Mouse (Mus musculus) 3134 (cell line): ENCODE measurements around the gene Tmprss3.

ENCODE experiments used
- DNase-seq: peaks from one replicate; pipeline ENCODE4 v3.0.0-alpha.2; 2011; ENCODE audit warnings: low spot score; ENCODE audit not compliant: insufficient read length; ENCODE audit errors: extremely low read depth

Gene Tmprss3

GRCm38 (mm10) chr17:31196283-31196682, 2.5 kb downstream of the Tmprss3 start:
- DNase-seq, result no peak

DNA sequence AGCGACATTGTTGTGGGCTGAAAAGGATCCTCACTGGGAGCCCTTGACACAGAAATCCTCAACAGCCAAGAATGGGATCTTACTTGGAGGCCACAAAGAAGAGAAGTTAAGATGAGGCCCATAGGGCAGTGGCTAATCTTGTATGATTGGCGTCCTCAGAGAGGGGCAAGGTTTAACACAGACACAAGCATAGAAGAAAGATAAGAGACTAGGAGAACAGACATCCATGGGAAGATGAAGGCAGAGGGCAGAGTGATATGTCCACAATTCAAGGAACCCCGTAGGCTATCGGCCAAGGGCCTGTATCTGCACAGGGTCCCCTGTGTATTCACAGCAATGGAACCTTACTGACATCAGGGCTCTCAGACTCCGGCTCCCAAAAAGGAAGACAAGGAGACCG, 3.6 kb downstream of the Tmprss3 start:
- no peak for DNase-seq

- DNase-seq, result no peak
Measured at GRCm38 (mm10) chr17:31193360-31193759, 5.4 kb downstream of the Tmprss3 start.

DNA sequence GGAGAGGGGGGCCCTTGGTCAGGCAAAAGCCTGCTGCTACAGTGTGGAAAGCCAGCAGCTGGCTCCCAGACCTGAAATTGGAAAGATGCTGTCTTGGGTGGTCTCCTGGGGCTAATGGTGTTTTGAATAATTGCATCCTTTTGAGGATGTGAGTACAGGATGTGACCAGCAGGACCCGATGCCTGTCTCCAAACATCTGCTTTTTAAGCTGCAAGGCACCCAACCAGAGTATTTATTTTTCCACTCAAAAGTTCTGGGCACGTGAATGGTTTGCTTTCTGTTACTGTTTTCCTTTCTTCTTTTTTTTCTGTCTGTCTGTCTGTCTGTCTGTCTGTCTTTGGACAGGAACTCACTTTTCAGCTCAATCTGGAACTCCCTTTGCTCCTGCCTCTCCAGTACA, 6.1 kb downstream of the Tmprss3 start:
- DNase-seq, result no peak

DNA sequence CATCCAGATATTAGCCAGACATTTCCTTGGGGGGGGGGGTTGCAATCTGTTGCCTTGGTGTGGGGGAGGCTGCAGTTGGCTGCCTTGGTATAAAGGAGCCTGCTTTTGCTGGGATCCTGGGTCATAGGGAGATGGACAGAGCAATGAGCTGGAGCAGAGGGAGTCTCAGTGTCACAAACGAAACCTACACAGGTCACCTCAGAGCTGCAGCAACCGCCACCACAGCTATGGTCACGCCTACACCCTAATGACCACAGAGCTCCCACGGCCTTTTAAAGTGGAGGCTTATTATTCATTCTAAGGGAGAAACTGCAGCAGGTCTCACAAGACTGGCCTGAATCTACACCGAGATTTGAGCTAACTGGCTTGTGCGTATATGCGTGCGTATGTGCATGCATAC, 7.0 kb downstream of the Tmprss3 start:
- no peak for DNase-seq

DNA sequence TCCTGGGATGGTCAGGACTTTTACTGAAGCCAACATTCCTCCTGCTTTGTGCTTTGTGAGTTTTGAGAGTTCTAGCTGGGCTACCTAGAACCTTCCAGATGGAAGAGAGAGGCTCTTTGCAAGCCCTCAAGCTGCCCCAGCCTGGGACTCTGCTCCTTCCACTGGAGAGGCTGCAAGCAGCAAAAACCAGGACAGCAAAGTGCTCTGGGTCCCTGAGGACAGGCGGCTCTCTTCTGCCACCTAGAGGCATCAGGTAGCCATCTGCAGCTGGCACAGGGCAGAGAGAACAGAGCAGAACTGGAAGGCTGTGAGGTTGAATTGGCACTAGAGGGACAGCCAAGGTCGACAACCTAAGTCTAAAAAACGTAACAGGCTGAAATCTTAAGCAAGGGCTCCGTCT, 11.4 kb downstream of the Tmprss3 start:
- DNase-seq, result no peak

- DNase-seq, result no peak
Measured at GRCm38 (mm10) chr17:31184269-31184990, 14.3 kb downstream of the Tmprss3 start.

GRCm38 (mm10) chr17:31183180-31183974, 15.4 kb downstream of the Tmprss3 start:
- DNase-seq, result no peak

DNA sequence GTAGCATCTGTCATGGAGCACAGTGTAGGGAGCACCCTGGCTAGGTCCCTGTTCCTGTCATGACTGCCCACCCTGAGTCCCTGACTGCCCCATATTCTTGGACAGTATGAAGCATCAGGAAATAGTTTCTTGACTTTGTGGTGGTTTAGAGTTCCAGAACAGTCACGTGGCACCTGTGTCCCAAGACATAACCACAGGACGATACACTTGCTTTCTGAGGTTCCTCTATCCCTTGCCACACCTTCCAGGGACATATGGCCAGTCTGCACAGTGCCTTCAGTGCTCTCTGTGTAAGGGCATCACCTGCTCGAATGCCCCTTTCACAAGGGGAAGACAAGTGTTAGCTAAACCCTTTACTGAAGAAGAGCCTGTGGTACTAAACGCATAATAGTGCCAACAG, 17.3 kb downstream of the Tmprss3 start:
- DNase-seq, result no peak

- no peak for DNase-seq
Measured at GRCm38 (mm10) chr17:31176321-31176720, 22.5 kb downstream of the Tmprss3 start.

DNA sequence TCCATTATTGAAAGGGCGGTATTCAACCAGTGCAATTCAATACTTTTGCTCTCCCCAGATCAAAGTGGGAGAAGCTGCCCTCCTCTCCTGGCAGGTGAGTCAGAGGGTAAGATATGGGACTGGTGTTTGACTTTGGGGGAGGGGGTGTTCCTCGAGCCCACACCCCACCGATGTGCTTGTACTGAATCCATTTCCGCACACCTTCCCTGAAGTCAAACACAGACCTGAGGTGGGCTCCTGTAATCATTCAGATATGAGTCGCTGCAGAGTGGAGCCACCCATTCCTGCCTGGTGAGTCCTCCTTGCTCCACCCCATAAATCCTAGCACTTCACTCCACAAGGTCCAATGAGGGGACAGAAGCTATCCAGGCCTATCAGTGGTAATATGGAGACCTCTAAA, 29.0 kb downstream of the Tmprss3 start:
- no peak for DNase-seq

DNA sequence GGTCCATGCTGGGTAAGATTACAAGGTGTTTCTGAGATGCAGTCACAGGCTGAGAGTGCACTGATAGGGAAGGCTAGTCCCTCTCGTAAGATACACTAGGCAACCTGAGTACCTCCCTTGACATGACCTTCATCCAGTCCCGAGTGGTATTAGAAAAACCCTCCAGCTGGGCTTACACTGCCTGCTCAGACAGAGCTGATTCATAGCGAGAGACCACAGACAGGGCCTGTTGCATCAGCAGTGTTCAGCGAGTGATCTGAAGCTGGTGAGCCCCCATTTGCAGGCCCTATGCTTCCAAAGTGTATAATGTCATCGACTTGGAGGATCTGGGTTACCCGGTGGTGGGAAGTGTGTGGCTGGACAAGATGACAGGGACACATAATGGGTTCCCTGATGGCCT, 33.6 kb downstream of the Tmprss3 start, which contains the start of gene Tff1:
Gene Tff1, minus strand, starts transcription at position 151 of the 400 bp plus-strand sequence.
- DNase-seq, result no peak

- DNase-seq, result no peak
Measured at GRCm38 (mm10) chr17:31163821-31164220, 35.0 kb downstream of the Tmprss3 start.

DNA sequence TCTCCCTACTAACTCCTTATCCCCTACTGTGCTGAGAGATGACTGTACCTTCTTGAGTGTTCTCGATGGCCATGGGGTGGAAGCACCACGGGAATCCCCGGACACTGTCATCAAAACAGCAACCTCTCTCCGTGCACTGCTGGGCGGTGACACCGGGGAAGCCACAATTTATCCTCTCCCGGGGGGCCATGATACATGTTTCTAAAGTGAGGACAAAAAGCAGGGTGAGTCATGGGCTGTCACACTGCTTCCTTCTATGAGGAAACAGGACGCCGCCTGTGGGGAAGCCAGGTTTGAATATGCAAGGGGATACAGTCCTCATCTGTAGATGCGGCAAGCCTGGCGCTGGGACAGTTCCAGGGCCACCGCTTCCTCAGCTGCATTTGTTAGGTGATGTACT, 36.2 kb downstream of the Tmprss3 start:
- no peak for DNase-seq

- DNase-seq, result no peak
Measured at GRCm38 (mm10) chr17:31160291-31160690, 38.5 kb downstream of the Tmprss3 start.

DNA sequence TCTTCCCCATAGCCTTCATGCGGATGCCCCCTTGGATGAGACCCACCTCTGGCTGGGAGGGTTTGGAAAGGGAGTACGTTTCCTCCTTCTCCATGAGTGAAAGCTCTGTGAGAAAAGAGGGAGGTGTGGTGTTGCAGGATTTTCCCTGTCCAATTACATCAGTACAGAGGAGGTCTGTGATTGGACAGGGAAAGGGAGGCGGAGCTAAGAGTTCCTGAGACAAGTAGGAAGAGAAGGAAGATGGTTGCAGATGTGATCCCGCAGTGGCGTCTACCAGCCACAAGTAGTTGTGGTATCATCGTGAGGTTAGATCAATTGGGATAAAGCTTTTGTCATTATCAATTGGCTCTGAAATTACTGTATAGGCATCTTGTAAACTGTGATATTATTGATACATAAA, 40.9 kb downstream of the Tmprss3 start:
- no peak for DNase-seq

- no peak for DNase-seq
Measured at GRCm38 (mm10) chr17:31153785-31154184, 45.0 kb downstream of the Tmprss3 start.

DNA sequence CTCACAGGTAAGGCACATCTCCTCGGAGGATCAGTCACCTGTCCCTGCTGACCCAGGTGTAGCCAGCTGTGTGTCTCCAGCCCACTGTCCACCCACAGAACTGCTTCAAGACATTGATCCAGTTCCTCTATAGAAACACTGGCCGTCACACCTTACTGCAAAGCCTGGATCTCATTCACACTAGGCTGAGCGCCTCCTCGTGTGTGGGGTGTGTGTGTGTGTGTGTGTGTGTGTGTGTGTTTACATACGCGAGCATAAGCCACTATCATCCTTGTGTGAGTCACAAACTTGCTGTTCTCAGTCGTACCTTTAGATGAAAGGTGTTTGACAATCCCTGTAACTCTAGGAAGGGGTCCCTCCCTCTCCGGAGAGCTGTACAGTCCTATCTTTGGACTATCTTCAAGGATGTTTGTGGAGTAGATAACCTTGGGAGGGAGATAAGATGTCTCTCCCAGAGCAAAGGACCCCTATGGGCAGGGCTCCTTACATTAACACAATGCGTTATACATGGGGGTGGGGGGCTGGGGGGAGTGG, 45.7 kb downstream of the Tmprss3 start:
- DNase-seq, result no peak

DNA sequence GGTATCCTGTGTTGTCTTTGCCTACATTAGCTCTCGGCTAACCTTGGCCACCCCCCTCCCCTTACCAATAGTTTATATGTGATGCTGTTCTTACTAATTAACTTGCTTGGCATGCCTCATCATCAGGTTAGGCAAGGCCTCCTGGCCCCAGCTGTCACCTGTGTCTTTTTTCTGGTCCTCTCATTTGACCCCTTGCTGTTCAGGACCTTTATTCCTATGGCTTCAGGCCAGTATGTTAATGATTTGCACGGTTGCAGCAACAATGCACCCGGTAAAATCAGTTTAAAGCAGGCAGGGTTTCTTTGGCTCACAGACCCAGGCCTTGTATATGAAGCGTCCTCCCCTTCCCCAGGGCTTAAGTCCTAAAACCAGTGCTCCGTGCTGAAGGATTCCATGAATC, 46.3 kb downstream of the Tmprss3 start:
- no peak for DNase-seq

DNA sequence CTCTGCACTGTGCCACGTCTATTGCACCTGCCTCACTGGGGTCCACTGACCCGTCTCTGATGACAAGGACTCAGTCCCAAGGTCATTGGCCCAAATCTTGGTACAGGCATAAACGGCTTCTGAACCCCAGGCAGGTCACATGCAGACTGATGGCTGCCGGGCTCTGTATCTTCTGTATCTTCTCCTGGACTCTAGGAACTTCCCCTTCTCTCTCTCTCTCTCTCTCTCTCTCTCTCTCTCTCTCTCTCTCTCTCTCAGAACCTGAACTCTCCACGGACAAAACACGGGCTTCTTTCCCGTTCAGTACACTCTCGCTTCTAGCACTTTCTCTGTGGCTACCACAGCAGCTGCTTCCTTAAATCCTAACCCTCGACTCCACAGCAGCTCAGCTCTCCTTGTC, 52.8 kb downstream of the Tmprss3 start:
- DNase-seq, result no peak

DNA sequence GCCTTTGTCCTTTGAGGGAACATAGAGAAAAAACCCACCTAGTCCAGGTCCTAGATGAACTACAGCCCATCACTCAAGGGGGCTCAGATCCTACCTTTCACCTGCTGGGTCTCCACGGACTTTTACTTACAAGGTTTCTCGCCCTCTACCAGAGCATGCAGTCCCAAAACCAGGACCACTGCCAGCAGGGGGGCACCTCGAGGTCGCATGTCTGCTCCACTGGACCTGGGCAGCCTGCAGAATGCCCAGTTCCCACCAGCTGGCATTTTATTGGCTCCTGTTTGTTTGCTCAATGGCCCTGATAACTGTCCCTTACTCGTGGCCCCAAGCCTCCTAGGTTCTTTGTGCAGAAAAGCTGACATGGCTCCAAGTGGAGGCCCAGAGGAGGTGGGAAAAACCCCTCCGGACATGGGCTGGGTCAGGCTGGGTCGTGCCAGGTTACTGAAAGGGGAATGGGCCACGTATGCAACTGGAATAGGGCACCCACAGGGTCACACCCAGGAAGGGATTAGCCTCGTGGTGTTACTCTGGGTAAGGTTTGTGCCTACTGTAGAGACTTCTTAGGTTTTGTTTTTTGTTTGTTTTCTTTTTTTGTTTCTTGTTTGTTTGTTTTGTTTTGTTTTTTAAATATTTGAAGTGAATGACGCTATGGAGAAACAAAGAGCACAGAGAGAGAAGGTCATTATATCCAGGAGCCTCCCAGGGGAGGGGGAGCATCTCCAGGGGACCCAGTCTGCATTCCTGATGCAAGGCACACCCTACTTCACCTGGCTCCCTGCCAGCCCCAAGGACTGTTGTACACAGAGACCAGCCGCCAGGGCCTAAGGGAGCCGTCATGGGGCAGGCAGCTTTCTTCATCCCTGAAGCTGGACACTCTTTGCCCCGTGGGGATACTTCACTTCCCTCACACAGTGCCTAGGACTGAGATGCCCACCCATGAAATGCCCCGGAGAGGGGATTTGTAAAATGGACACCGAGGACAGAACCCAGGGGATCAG, 54.4 kb downstream of the Tmprss3 start, which contains the start of gene Tff2:
Gene Tff2, minus strand, starts transcription at position 243 of the 998 bp plus-strand sequence.
- DNase-seq, result no peak
